Mouse (Mus musculus) 3134 (cell line): Measurements from ENCODE around the gene Ovol1.

Experiments
- DNase-seq: peaks from one replicate; pipeline ENCODE4 v3.0.0-alpha.2; 2011; ENCODE audit warnings: low spot score; ENCODE audit not compliant: insufficient read length; ENCODE audit errors: extremely low read depth

Ovol1 gene

GRCm38 (mm10) chr19:5560457-5561041 is at the start of gene Ovol1:
Ovol1 (minus strand) TSS chr19:5560646.
- no peak for DNase-seq

GRCm38 (mm10) chr19:5609547-5610404 is 49.3 kb upstream of the Ovol1 start, which contains the start of gene Kat5:
Kat5 (minus strand) TSS chr19:5610237.
- peak; percentile 91 for DNase-seq

DNA sequence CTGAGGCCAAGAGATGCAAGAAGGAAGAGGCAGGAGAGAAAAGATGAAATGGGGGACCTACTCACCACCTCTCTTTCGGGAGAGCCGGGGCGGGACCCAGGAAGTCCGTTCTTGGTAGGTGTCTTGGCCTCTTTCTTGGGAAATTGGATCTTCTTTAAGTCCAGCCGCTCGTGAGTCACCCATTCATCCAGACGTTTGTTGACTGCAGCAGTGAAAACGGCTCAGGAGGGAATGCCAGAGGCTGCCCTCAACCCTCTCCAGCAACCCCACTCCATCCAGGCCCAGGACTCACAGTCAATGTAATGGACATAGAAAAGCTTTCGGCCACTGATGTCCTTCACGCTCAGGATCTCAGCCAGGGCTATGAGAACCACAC is 48.7 kb upstream of the Ovol1 start:
- no peak for DNase-seq

DNA sequence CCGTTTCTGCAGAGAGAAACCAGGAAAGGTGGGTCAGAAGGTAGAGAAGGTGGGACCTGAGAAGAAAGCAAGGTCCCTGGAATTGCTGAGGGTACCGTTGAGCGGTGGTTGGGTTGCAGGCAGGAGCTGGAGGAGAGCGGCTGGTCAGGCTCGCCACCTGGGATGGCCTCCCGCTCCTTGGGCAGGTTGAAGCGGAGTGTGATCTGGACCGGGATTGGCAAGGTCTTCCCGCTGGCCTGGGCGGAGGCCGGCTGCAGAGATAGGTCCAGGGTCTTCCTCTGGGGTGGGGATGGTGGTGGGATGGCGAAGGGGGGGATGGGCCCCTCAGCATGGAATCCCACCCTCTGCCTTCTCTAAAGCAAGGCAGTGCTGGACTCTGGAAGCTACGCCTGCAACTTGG is 48.3 kb upstream of the Ovol1 start:
- no peak for DNase-seq

DNA sequence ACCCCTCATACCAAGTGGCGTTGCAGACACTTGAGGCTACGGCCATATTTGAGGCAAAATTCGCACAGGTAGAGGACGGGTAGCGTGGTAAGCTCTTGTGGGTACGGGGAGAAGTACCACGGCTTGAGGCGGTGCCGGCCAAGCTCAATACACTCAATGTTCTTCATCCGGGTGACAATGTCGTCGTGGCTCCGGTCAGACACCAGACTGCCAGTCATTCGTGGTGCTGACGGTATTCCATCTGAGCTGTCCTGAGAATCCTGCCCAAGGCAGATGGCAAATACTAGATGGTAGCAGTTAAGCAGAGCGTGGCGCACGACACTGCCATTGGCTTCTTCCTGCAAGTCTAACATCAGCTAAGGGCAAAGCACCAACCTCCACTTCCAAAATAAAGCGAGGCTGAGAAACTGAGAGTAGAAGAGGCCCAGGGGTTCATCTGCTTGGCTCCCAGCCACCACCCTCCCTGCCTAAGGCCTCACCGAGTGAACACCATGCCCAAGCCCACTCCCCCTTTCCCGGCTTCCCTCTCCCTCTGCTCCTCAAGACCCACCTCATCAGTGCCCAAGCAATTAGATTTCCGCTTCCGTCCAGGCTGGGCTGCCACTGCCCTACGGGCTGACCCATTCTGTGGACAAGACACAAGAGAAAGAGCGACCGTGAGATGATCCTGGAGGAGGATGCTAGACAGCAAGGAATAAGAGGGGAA is 47.4 kb upstream of the Ovol1 start:
- no peak for DNase-seq

- no peak for DNase-seq
These were observed 45.8 kb upstream of the Ovol1 start for GRCm38 (mm10) chr19:5606196-5606595.

DNA sequence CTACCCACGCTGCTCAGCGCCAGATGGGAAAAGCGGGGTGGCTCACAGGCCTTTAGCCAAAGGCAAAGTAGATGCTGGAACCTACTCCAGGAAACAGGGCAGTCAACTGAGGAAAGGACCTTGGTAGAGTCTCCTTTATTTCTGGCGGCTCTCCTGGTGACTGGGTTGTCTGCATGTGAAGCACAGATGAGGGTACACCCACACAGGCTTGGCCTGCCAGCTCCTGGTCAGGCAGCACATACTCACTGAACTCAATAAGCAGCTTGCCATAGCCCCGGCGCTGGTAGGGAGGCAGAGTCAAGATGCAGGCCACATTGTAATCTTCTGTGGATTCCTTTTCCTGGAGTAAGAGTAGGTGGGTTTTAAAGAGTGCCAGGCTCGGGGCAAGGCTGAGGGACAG is 44.7 kb upstream of the Ovol1 start:
- no peak for DNase-seq

GRCm38 (mm10) chr19:5603664-5604063 is 43.2 kb upstream of the Ovol1 start:
- no peak for DNase-seq

GRCm38 (mm10) chr19:5601752-5602541 is 41.5 kb upstream of the Ovol1 start, which contains the start of gene Rnaseh2c:
Rnaseh2c (plus strand) TSS chr19:5601873.
- DNase-seq: peak; percentile 82

- DNase-seq: no peak
These were observed 38.8 kb upstream of the Ovol1 start for GRCm38 (mm10) chr19:5599224-5599623.

DNA sequence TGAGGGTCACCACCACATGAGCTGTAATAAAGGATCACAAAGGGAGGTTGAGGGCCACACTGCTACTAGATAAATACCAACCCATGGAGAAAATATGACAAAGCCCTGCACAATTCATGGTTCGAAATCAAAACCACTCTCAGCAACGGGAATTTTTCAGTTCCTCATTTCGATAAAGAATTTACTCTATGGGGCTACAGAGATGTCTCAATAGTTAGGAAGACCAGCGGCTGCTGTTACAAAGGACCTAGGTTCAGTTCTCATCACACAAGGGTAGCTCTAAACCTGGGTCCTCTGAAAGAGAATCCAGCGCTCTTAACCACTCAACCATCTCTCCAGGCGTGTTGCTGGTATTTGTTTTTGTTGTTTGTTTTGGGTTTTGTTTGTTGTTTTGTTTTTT is 31.4 kb upstream of the Ovol1 start:
- DNase-seq: no peak

DNA sequence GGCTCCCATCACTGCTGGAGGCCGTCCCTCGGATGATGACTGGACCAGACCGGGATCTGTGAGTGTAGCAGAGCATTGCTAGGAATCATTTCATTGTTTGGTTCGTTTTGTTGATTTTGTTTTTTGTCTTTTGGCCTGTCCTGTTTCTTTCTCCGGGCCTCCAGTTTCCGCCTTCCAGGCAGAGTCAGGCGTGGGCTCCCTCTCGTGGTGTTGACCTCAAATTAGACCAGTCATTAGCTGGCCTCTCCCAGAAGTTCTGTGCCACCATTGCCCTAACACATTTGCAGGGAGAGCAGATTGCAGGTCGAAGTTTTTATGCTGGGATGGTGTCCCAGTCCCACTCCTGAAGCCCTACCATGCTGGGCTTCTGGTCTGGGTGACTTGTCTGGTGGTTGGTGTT is 28.7 kb upstream of the Ovol1 start:
- no peak for DNase-seq

GRCm38 (mm10) chr19:5581995-5582394 is 21.5 kb upstream of the Ovol1 start:
- DNase-seq: no peak

DNA sequence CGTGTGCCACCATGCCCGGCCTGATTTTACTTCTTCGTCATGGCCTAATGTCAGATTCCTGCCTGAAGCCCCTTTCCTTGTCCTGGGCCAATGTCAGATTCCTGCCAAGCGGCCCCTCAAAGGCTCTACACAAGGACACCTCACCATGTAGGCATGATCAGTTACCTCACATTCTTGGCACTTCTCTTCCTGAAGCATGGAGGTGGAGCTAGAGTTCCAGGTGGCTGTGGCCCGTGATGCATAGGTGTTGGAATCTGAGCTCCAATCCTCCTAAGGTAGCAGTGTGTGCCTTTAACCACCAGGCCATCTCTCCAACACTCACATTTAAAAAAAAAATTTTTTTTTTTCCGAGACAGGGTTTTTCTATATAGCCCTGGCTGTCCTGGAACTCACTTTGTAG is 20.3 kb upstream of the Ovol1 start:
- no peak for DNase-seq

DNA sequence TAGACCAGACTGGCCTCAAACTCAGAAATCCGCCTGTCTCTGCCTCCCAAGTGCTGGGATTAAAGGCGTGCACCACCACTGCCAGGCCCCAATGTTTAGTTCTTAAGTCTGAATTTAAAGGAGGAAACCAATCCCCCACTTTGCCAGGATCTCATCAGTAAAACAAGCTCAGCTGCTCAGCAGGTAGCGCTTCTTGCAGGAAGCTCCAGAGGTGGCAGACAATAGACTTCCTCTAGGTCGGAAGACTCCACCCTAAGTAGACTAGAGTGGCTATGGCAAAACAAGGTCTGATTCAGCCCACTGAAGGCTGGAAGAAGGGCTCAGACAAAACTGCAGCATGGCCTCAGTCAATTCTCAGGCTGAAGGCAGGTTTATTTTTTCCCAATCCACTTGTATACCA is 19.5 kb upstream of the Ovol1 start:
- DNase-seq: no peak

DNA sequence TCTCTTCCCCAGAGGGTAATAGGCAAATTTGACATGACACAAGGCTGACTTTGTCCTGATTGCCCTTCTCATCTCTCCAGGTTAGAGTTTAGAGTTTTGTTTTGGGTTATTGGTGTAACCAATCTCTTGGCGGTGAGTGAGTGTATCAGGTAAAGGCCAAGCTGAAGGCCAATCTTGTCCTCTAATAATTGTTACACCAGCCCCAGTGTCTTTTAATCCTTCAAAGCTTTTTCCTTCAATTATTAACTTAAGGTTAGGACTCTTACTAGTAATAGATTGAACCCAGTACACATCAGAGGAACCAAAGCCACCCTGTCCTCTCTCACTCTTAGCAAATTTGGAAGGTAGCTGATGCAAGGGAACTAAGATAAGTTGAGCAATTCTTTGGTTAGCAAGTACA is 14.9 kb upstream of the Ovol1 start:
- no peak for DNase-seq

DNA sequence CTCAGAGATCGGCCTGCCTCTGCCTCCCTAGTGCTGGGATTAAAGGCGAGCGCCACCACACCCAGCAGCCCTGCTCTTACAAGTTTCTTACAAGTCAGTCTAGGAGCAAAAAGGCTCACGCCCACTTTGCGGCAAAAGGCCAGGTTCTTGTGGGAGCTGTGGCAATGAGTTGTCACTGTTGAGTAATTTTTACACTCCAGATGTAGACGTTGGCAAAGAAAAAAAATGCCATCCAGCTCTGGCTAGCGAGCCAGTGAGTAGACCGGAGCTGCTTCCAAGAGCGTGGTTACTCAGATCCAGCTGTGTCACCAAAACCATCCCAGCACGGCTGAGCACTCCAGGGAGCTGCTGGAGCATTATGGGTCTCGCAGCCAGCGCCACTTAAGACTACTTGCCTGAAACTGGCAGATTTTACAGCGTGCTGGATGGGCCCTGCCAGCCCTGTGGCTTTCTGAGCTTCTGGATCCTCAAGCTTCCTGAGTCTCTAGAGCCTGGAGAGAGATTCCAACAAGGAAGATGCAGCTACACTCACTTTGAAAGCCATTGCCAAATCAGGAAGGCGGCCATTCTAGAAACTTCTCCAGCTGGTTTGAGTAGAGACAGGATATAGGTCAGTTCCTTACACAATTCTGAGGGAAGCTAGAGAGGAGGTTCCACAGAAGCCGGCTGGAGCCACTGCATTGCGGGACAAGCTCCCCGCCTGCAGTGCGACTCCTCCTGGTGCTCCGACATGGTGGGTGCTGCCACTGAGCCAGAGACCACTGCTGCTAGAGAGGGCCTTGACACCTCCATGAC is 12.1 kb upstream of the Ovol1 start:
- peak; percentile 91 for DNase-seq

- peak; percentile 52 for DNase-seq
These were observed 11.4 kb upstream of the Ovol1 start for GRCm38 (mm10) chr19:5571831-5572230.

- no peak for DNase-seq
These were observed 10.2 kb upstream of the Ovol1 start for GRCm38 (mm10) chr19:5570353-5571246.
